Mouse (Mus musculus) kidney, adult 2 months (tissue): ENCODE measurements around the gene Cym.

Source experiments
- CTCF ChIP-seq: fragments of 200-500 bp; conservative IDR thresholded peaks from 2 replicates; pipeline ENCODE4 v1.5.1; 2011; ENCODE audit warnings: low read depth, mild to moderate bottlenecking, control low read depth, low read length, moderate library complexity, mixed read lengths; ENCODE audit not compliant: insufficient read depth, insufficient read length
- POLR2A ChIP-seq: fragments of 200-500 bp; IDR thresholded peaks from one replicate; pipeline ENCODE4 v1.6.1; 2011; ENCODE audit warnings: low read depth, low read length, control low read depth

GRCm38 (mm10) chr3:107187022-107187421, 34.5 kb downstream of the Cym start:
- TF ChIP-seq CTCF (no peak), POLR2A (no peak)
